Mouse (Mus musculus): Measurements from ENCODE around the gene Apol8. TPM values are rescaled to one million over a fixed set of nuclear protein-coding genes. Genes with fewer than 3 reads are reported as not detected.

Apol8 gene
- not detected for total RNA-seq (2021)
- long read RNA-seq, experiment 1, result 0 reads
- long read RNA-seq, experiment 2, result 0 reads

GRCm38 (mm10) chr15:77756848-77757247 lies at the start of gene Apol8:
Gene Apol8, minus strand, starts transcription at chr15:77757003.
- DNase-seq (ENCODE audit: low spot score in 2 of 2), result peak; percentile 56

DNA sequence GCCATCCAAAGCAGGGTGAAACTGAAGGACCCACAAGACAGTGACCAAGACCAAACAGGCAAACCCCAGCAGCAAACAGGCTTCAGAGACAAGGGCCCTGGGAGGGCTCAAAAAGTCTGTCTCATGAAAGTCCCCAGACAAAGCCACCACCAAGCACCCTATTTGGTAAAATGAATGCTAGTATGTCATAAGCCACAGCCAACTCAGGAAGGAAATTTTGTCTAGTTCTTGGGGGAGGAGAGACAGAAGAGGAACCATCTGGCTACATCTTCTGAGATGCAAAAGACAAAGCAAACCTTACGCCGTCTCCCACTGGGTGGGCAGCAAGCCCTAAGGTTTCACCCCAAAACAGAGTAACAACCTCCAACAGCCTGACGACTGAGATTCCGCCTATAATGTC lies 48.9 kb upstream of the Apol8 start:
- DNase-seq (ENCODE audit: low spot score in 2 of 2), result no peak

DNA sequence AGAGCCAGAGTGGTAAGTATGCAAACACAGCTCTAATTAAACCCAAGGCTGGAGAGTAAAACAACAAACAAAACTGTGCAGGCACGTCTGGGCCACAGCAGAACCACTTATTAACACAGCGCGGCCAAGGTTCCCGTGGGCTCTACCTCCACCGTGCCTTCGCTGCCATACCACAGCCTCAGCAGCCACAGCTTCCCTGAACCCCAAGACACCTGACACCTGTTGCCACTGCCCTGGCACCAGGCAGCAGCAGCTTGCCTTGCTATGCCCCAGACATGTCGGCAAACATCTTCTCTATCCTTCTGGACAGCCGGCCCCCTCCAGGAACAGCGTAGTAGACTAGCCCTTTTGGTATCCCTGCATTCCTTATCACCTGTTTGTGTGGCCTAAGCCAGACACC lies 48.1 kb upstream of the Apol8 start:
- DNase-seq (ENCODE audit: low spot score in 2 of 2), result no peak

DNA sequence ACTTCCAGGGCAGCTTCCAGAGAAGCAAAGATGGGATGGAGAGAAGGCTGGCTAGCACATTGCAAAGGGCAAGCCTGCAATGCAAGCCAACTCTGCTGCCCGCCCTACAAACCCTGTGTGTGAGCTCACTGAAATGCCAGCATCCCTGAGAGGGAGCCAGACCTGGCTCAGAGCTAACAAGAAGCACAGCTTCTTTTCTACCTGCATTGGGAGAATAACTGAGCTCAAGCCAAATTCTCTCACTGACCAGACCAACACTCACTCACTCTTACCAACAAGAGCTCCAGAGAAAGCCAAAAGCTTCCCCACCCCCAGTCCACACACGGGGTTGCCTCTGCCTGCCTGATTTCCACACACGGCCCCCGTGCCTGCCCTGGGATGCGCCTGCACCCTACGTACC lies 47.7 kb upstream of the Apol8 start:
- DNase-seq (ENCODE audit: low spot score in 2 of 2), result no peak

GRCm38 (mm10) chr15:77803747-77804146 lies 46.9 kb upstream of the Apol8 start:
- DNase-seq (ENCODE audit: low spot score in 2 of 2), result no peak

GRCm38 (mm10) chr15:77802992-77803391 lies 46.2 kb upstream of the Apol8 start:
- DNase-seq (ENCODE audit: low spot score in 2 of 2), result no peak

GRCm38 (mm10) chr15:77801188-77801587 lies 44.4 kb upstream of the Apol8 start:
- DNase-seq (ENCODE audit: low spot score in 2 of 2), result no peak

DNA sequence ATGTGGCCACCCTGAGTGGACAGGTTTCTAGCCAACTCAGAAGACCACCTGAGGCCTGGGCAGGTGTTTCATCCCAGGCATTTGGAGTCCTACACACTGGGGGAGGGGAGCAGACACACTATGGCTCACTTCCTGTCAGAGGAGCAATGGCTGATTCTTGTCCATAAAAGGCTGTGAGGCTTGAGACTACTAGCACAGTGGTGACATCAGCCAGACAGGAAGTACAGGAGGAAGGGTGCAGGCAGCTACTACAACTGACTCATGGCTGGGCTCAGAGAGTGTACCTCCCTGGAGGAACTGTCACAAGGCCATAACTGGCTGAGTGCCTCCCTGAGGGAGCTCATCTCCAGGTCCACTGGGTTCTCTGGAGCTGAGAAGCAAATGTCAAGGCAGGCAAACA lies 43.7 kb upstream of the Apol8 start:
- peak; percentile 57 to 60 for DNase-seq (ENCODE audit: low spot score in 2 of 2)

DNA sequence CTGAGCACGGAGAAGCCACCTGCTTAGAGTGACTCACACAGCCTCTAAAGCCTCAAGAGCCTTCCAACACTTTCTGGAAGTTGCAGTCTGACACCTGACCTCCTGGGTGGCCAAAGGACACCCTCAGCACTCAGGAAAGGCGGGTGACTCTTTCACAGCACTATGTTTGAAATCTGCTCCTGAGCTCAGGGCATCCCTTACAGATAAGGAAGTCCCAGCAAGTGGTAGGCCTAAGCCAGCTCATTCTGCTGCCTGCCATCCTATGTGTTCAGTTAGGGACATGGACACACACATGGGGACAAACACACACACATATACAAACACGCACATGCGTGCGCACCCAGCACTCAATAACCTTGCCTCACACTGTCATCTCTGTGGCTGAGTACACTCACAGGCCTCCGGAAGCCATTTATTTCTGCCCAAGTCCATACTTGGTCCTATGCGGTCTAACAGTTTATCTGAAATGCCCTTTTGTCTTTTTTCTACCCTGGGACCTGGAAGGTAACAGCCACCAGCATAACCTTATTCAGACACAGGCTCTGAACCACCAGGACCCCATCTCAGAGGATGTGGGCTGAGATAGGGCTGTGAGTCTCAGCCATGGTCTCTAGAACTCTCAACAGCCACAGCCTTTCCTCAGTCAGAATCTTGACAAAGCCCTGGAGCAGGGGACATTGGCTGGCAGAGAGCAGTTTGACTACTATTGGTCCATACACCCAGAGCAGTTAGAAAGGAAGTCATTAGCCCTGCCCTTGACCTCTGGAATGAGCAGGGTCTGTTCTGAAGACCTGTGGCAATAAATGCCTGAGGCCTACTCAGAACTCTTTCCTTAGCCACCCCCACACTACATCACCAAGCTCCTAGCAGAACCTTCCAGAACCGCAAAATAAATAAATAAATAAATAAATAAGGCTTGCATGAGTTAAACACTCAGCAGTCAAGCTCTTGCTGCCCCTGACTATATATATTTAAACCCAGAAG lies 43.0 kb upstream of the Apol8 start:
- no peak for DNase-seq (ENCODE audit: low spot score in 2 of 2)

DNA sequence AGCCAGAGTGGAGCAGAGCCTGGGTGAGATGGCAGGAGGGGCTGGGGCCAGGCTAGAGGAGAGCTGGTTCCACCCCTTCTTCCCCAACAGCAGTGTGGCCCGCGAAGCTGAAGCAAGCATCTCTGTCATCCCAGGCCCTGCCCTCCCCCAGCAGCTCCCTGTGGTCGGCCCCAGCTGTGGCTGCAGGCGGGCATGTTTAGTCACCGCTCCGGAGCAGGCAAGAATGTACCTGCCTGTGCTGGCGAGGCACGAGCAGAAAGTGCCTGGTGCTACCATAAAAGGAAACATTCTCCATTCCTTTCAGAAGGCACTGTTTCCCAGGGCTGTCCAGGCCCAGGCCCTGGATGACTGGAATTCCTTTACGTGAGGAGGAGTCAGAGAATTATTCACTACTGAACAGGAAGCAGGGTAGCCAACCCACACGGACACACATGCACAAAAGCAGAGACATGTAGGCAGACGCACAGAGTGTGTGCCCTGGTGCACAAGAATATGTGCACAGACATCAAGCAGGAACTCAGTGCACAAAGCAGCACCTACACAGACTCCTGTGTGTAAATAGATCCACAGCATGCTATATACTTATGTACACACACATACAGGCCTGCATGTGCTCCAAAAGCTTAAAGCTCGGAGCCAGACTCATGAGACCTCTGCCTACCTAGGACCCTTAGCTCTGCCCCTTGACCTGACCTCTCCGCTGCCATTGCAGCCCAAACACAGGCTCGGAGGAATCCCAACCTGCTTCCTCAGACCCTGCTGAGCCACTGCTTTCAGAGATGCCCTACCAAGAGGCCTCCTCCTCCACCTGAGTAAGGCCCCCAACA lies 42.1 kb upstream of the Apol8 start:
- DNase-seq (ENCODE audit: low spot score in 2 of 2), result peak in 1 of 2 experiments; percentile 51

- DNase-seq (ENCODE audit: low spot score in 2 of 2), result peak in 1 of 2 experiments; percentile 64
Observed at GRCm38 (mm10) chr15:77797609-77798411, 41.0 kb upstream of the Apol8 start.

GRCm38 (mm10) chr15:77796409-77797035 lies 39.7 kb upstream of the Apol8 start:
- DNase-seq (ENCODE audit: low spot score in 2 of 2), result no peak

DNA sequence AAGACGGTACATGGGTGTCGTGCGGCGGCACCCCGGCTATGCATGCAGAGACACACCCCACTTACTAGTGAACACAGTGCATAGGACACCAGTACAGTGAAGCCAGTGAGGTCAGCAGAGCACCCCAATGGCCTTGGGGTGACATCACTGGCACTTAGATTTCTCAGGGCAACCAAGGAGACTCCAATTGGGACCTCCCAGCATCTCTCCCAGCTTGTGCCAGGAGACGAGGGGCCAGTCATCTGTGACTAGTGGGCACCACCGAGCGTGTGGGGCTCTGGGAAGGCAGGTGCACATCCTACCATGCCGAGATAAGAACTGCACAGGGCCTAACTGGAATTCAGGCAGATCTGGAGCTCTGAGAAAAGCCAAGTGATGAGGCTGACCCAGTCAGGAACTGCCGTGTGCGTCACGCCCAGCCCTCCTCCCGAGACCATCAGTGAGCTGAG lies 38.1 kb upstream of the Apol8 start:
- no peak for DNase-seq (ENCODE audit: low spot score in 2 of 2)

DNA sequence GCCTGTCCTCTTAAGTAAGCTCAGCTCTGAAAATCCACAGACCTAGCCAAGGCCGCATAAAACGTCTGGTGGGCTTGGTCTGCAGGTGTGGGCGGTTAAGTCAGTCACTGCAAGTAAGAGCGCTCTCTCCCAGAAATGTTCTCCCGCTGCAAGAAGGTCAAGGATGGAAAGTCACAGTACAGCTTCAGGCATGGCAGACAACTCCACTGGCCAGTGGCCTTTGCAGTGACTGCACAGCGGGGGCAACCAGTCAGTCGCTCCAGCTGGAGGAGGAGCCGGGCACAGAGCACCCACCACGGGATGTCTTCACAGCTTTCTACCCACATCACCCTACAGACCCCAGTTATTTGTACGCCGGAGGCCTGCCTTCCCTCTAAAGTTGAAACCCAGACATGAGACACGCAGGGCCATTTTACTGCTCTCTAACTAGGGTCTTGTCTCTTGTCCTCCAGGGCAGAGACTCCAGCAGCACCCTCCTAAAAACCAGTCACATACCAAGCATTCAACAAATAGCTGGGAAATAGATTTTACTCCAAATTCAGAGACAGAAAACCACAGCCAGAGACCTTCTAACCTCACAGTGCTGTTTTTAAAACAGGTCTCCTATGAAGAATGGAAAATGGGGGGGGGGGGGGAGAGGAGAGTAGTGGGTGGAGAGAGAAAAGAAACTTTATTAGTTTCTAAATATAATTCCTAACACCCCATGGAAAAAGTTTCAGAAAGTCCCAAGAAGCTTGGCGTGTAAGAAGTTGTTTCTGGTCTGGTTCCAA lies 37.5 kb upstream of the Apol8 start:
- DNase-seq (ENCODE audit: low spot score in 2 of 2), result no peak

DNA sequence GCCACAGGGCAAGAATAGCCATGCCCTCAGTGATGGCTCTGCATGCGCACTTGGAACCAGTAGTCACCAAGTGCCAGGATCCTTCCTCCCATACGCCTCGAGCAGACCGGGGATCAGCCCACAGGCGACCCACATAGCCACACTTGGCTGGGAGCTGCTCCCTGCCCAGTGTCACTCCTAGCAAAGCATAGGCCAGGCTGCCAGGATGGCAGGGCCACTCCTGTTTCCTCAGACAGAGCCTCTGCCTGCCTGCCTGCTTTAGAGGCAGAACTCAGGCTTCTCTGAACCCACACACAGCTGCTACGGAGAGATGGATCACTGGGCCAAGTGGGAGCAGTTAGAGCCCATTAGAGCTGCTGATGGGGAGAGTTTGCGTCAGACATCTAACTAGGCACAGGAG lies 36.8 kb upstream of the Apol8 start:
- DNase-seq (ENCODE audit: low spot score in 2 of 2), result no peak

GRCm38 (mm10) chr15:77793094-77793493 lies 36.3 kb upstream of the Apol8 start:
- no peak for DNase-seq (ENCODE audit: low spot score in 2 of 2)

DNA sequence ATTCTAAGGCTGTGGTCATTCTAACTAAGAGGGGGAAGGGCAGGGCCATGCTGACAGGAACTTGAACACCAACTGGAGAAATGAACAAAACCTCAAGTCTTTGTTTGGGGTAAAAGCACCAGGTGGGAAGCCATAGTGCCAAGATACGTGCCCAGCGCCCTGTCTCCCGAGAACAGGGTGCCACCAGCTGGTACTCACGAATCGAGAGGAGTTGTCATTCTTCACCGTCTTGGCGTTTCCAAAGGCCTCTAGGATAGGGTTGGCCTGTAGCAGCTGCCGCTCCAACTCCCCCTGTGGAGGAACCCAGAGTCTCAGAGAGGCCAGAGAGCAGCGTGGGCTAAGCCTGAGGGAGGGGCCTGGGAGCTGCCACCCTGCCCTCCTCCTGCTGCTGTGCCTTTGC lies 35.3 kb upstream of the Apol8 start:
- no peak for DNase-seq (ENCODE audit: low spot score in 2 of 2)

GRCm38 (mm10) chr15:77790656-77791405 lies 34.0 kb upstream of the Apol8 start:
- DNase-seq (ENCODE audit: low spot score in 2 of 2), result no peak

DNA sequence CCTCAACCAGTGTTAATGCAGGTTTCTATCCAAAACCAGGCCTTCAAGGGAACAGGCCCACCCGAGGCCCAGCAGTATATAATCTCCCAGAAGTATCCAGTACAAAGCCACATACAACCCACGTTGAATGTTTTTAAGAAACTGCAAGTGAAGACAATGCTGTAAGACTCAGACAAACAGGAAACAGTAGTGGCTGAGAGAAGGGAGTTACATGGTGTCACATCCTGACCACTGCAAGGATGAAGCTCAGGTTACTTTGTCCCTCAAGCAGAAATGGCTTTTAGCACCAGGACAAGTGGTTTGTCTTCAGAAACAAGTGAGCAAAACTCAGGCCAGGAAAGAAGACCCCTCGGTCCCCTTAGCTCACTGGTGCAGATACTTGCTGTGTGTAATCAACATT lies 32.4 kb upstream of the Apol8 start:
- DNase-seq (ENCODE audit: low spot score in 2 of 2), result no peak
